Mouse (Mus musculus) hindbrain, postnatal 0 days (tissue): ENCODE measurements at regions not wholly inside any gene's neighbourhood (a gene's known extent, or its start where the extent isn't known, plus 50 kb on each side); places are given as distances from the start of the nearest gene placed in this dataset.

Experiments
- ATAC-seq: fragments of 200-750 bp; cut with Nextera tagmentation; 2 replicates; pipeline ENCODE4 v1.8.0; 2017; ENCODE audit warnings: mild to moderate bottlenecking, moderate TSS enrichment, moderate library complexity
- DNase-seq: peaks from one replicate; pipeline ENCODE4 v3.0.0-alpha.2; 2015; ENCODE audit warnings: low spot score
- H3K27ac ChIP-seq: fragments of 300-500 bp; sonication (generic); 2 replicates; pipeline ENCODE4 v1.5.1; 2014; ENCODE audit warnings: mild to moderate bottlenecking
- H3K27me3 ChIP-seq: fragments of 300-500 bp; sonication (generic); 2 replicates; pipeline ENCODE4 v1.6.1; 2014; ENCODE audit warnings: low read length, mixed read lengths; ENCODE audit not compliant: insufficient read depth
- H3K36me3 ChIP-seq: fragments of 300-500 bp; sonication (generic); 2 replicates; pipeline ENCODE4 v1.6.1; 2014; ENCODE audit warnings: low read length, mixed read lengths; ENCODE audit not compliant: insufficient read depth
- H3K4me1 ChIP-seq: fragments of 300-500 bp; sonication (generic); 2 replicates; pipeline ENCODE4 v1.6.1; 2014; ENCODE audit warnings: antibody characterized with exemption, low read length, mixed read lengths; ENCODE audit not compliant: insufficient read depth
- H3K4me2 ChIP-seq: fragments of 300-500 bp; sonication (generic); 2 replicates; pipeline ENCODE4 v1.6.1; 2014; ENCODE audit warnings: low read depth, mild to moderate bottlenecking, low read length, moderate library complexity, mixed read lengths
- H3K4me3 ChIP-seq: fragments of 300-500 bp; sonication (generic); 2 replicates; pipeline ENCODE4 v1.5.1; 2014; ENCODE audit warnings: low read length
- H3K9ac ChIP-seq: fragments of 300-500 bp; sonication (generic); replicated peaks from 2 replicates; pipeline ENCODE4 v1.6.1; 2014; ENCODE audit warnings: mild to moderate bottlenecking, low read length, moderate library complexity, mixed read lengths
- H3K9me3 ChIP-seq: fragments of 300-500 bp; sonication (generic); 2 replicates; pipeline ENCODE4 v1.6.1; 2016; ENCODE audit warnings: low read length, mixed read lengths
- CTCF ChIP-seq: IDR thresholded peaks from 2 replicates; pipeline ENCODE4 v1.5.1; 2016; ENCODE audit warnings: antibody characterized with exemption, control low read depth, low read depth
- WGBS: fragments of 180-500 bp; shearing (Covaris S2); extraction: QIAGEN DNeasy Blood & Tissue Kit; methylation state at CpG from one replicate; pipeline ENCODE4 v1.1.7; 2014; 5-methylcytosine and 5-hydroxymethylcytosine counted together

DNA sequence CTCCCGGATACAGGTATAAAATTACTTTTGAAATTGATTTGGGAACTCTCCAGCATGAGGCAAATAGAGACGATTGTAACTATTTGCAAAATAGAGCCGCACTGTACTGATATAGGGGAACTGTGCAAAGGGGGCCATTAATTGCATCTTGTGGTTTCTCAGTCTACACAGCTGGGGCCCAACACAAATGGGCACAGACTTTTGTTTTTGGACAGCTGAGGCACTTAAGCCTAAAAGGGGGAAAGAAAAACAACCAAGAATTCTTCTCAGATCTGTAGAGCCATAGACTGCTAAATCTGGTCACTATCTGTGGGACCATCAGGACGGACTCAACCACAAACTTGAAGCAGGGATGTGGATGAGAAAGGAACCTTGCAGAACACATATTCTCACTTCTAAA lies 347.9 kb downstream of the Cd83 start:
- H3K27me3 ChIP-seq, result no peaks in the 10 kb centered on the region
- DNase-seq (no peak), ATAC-seq (no peak)
- no peak overlapping the region for H3K4me3 ChIP-seq
- H3K9ac ChIP-seq, result no peak overlapping the region
- H3K36me3 ChIP-seq, result no peaks in the 10 kb centered on the region
- no peak overlapping the region for H3K4me2 ChIP-seq
- no peaks in the 10 kb centered on the region for H3K4me1 ChIP-seq
- no peaks in the 10 kb centered on the region for H3K9me3 ChIP-seq
- H3K27ac ChIP-seq, result no peak overlapping the region
- 88% methylated on average over 4 of the region's 4 CpGs for WGBS
- no peak for TF ChIP-seq CTCF

DNA sequence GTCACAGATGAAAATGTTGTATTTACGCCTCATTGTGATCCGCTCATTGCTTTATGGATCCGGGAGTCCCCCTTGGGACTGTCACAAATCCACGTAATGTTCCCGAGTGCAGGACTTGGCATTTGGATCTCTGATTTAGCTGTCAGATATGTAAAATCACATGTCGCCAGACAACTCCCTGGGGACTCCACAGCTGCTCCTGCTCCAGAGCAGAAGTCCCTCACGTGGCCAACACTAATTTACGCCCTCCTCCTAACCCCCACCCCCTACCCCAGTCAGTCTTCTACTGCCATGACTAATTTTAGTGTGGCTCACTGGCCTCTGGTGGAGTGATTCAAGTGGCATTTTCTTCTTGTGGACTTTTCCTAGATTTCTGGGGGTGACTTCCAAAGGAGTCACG lies 348.9 kb downstream of the Cd83 start:
- no peak for TF ChIP-seq CTCF
- Histone ChIP-seq H3K36me3 (no peaks in the 10 kb centered on the region), H3K4me2 (no peak overlapping the region), H3K27me3 (no peaks in the 10 kb centered on the region), H3K4me1 (no peaks in the 10 kb centered on the region), H3K4me3 (no peak overlapping the region), H3K9me3 (no peaks in the 10 kb centered on the region), H3K9ac (no peak overlapping the region), H3K27ac (no peak overlapping the region)
- DNase-seq, result peak; percentile 22
- no peak for ATAC-seq
- WGBS, result 42% methylated on average over 9 of the region's 9 CpGs

DNA sequence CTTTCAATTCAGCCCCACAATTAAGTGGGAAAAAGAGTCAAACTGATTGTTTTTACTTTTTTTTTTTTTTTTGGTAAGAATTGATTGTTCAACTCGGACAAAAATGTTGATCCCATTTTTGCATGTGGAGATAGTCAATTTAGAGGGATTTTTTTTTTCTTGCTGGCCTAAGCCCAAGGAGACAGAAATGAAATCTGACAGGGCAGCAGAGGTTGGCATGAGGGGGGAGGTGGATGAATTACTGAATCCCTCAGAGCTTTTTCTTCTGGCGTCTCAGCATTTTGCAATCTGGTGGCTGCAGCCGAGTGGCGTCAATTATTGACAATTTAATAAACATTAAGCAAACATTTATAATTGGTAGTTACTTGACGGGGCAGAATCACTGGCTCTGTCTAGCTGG lies 356.6 kb downstream of the Cd83 start:
- ATAC-seq, result no peak
- TF ChIP-seq CTCF, result no peak

GRCm38 (mm10) chr13:44145441-44145840 lies 360.9 kb downstream of the Cd83 start:
- DNase-seq, result no peak
- Histone ChIP-seq H3K27ac (no peak overlapping the region), H3K27me3 (no peaks in the 10 kb centered on the region), H3K36me3 (no peaks in the 10 kb centered on the region), H3K4me1 (no peaks in the 10 kb centered on the region), H3K4me3 (no peak overlapping the region), H3K4me2 (no peak overlapping the region), H3K9ac (no peak overlapping the region), H3K9me3 (no peaks in the 10 kb centered on the region)
- TF ChIP-seq CTCF, result no peak
- no peak for ATAC-seq
- 90% methylated on average over 4 of the region's 4 CpGs for WGBS

More for the DNA sequence above, 356.6 kb downstream of the Cd83 start:
- WGBS, result 42% methylated on average over 5 of the region's 5 CpGs
- Histone ChIP-seq H3K36me3 (no peaks in the 10 kb centered on the region), H3K4me2 (no peak overlapping the region), H3K27ac (no peak overlapping the region), H3K4me3 (no peak overlapping the region), H3K9me3 (no peaks in the 10 kb centered on the region), H3K9ac (no peak overlapping the region), H3K4me1 (no peaks in the 10 kb centered on the region), H3K27me3 (no peaks in the 10 kb centered on the region)
- DNase-seq, result peak; percentile 17

GRCm38 (mm10) chr13:44147841-44148240 lies 363.3 kb downstream of the Cd83 start:
- no peak for DNase-seq
- Histone ChIP-seq H3K9ac (no peak overlapping the region), H3K36me3 (no peaks in the 10 kb centered on the region), H3K4me1 (no peaks in the 10 kb centered on the region), H3K9me3 (no peaks in the 10 kb centered on the region), H3K27me3 (no peaks in the 10 kb centered on the region), H3K4me2 (no peak overlapping the region), H3K27ac (no peak overlapping the region), H3K4me3 (no peak overlapping the region)
- TF ChIP-seq CTCF, result no peak
- WGBS, result 80% methylated on average over 5 of the region's 5 CpGs
- no peak for ATAC-seq

DNA sequence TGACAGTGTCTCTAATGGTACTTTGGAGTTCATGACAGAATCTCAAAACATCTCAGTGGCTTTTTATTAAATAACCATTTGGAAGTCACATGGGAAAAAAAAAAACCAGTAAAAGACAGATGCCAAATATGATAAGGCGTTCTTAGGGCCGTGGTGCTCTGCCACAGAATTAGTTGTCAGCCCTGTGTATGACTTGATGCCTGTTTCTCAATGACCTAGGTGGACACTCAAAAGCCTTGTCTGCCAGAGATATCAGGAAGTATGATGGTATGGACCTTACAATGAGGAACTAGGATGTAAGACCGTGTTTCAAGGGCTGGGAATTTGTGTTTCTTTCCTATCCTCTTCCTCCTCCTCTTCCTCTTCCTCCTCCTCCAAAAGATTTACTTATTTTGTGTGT lies 364.9 kb downstream of the Cd83 start:
- H3K9me3 ChIP-seq, result no peaks in the 10 kb centered on the region
- no peaks in the 10 kb centered on the region for H3K4me1 ChIP-seq
- ATAC-seq (no peak), DNase-seq (no peak)
- H3K27ac ChIP-seq, result no peak overlapping the region
- no peaks in the 10 kb centered on the region for H3K27me3 ChIP-seq
- H3K36me3 ChIP-seq, result no peaks in the 10 kb centered on the region
- no peak overlapping the region for H3K9ac ChIP-seq
- no peak for TF ChIP-seq CTCF
- no peak overlapping the region for H3K4me2 ChIP-seq
- 84% methylated on average over 3 of the region's 3 CpGs for WGBS
- no peak overlapping the region for H3K4me3 ChIP-seq

- WGBS, result 88% methylated on average over 6 of the region's 6 CpGs
- no peak overlapping the region for H3K4me3 ChIP-seq
- no peaks in the 10 kb centered on the region for H3K36me3 ChIP-seq
- no peak for TF ChIP-seq CTCF
- no peaks in the 10 kb centered on the region for H3K27me3 ChIP-seq
- DNase-seq (no peak), ATAC-seq (no peak)
- no peaks in the 10 kb centered on the region for H3K4me1 ChIP-seq
- H3K27ac ChIP-seq, result no peak overlapping the region
- H3K4me2 ChIP-seq, result no peak overlapping the region
- no peaks in the 10 kb centered on the region for H3K9me3 ChIP-seq
- no peak overlapping the region for H3K9ac ChIP-seq
Observed at GRCm38 (mm10) chr13:44151526-44151925, 367.0 kb downstream of the Cd83 start.
